ENCODE assay signal across 8 mouse cellular contexts in genomic region chr13:55593254-55593747, GRCm38 (mm10). TPM values are rescaled to one million over a fixed set of nuclear protein-coding genes. Genes with fewer than 3 reads are reported as not detected.
A peak's percentile ranks its signal among the peaks of the same experiment; 100 is the strongest.
DNase-seq lines count a peak whose midpoint lies in the region; ATAC-seq and TF ChIP-seq lines count a peak whose summit lies in the region.

No protein-coding gene starts in this region.

- peaks cover 10% of the 10 kb centered on the region; the same call in 1 of the 2 replicates for H3K27me3 ChIP-seq in heart, embryonic 13.5 days (replicated peaks)
- H3K27me3 ChIP-seq in ES-Bruce4 (ENCODE audit: control insufficient read depth, insufficient read depth, low read length, poor library complexity, severe bottlenecking), result no peaks in the 10 kb centered on the region
- H3K27me3 ChIP-seq in forebrain, embryonic 16.5 days (replicated peaks; ENCODE audit: control insufficient read depth, insufficient read depth, low read length), result peaks cover 4% of the 10 kb centered on the region
- peaks cover 11% of the 10 kb centered on the region for H3K27me3 ChIP-seq in midbrain, embryonic 10.5 days (ENCODE audit: low read depth, poor library complexity, severe bottlenecking)

- no peak for DNase-seq in heart, postnatal 14 days
- DNase-seq in midbrain, embryonic 10.5 days (ENCODE audit: low spot score), result no peak
- DNase-seq in thymus, adult 18-20 months, result no peak
- no peak for DNase-seq in urinary bladder, postnatal 4 days (ENCODE audit: low spot score in 2 of 2)
- DNase-seq in adrenal gland, adult (ENCODE audit: inconsistent age in 2 of 2, low spot score in 1 of 2), result no peak

- TF ChIP-seq CTCF in ES-Bruce4 (IDR thresholded peaks at IDR 0.05; ENCODE audit: low read depth, low read length), result no peak

- no peaks in the 10 kb centered on the region for H3K9me3 ChIP-seq in heart, embryonic 13.5 days
- H3K9me3 ChIP-seq in ES-Bruce4 (replicated peaks; ENCODE audit: control insufficient read depth, insufficient read depth, low read length, poor library complexity, severe bottlenecking), result no peaks in the 10 kb centered on the region
- no peaks in the 10 kb centered on the region for H3K9me3 ChIP-seq in forebrain, embryonic 16.5 days (ENCODE audit: control insufficient read depth, low read length)
- no peaks in the 10 kb centered on the region for H3K9me3 ChIP-seq in midbrain, embryonic 10.5 days (replicated peaks)

- ATAC-seq in heart, embryonic 13.5 days (ENCODE audit: extremely low read depth, insufficient number of reproducible peaks, low FRiP score, low TSS enrichment), result peak; percentile 22; the same call in 1 of the 2 replicates
- peak; percentile 44 for ATAC-seq in forebrain, embryonic 16.5 days

- peak overlapping the region; percentile 83 for H3K4me2 ChIP-seq in heart, embryonic 13.5 days
- peak overlapping the region; percentile 70 for H3K4me2 ChIP-seq in forebrain, embryonic 16.5 days (ENCODE audit: low read length)

- peak overlapping the region; percentile 87 for H3K4me3 ChIP-seq in heart, embryonic 13.5 days
- peak overlapping the region; percentile 88 for H3K4me3 ChIP-seq in ES-Bruce4 (ENCODE audit: low read depth, low read length)
- peak overlapping the region; percentile 79 for H3K4me3 ChIP-seq in forebrain, embryonic 16.5 days (replicated peaks; ENCODE audit: low read length)
- peak overlapping the region; percentile 91 for H3K4me3 ChIP-seq in midbrain, embryonic 10.5 days

- H3K27ac ChIP-seq in heart, embryonic 13.5 days (replicated peaks), result peak overlapping the region; percentile 58
- no peak overlapping the region for H3K27ac ChIP-seq in ES-Bruce4 (ENCODE audit: insufficient read depth, low read length)
- peak overlapping the region; percentile 24; the same call in 1 of the 2 replicates for H3K27ac ChIP-seq in forebrain, embryonic 16.5 days (ENCODE audit: low read length)
- H3K27ac ChIP-seq in midbrain, embryonic 10.5 days (replicated peaks), result peak overlapping the region; percentile 91

- TF ChIP-seq POLR2A in ES-Bruce4 (IDR thresholded peaks at IDR 0.05; ENCODE audit: insufficient read depth, low read length), result no peak

- TF ChIP-seq EP300 in ES-Bruce4 (IDR thresholded peaks at IDR 0.05; ENCODE audit: insufficient read depth, low read depth, low read length), result no peak

- under 1% methylated on average over 31 of the region's 31 CpGs for WGBS in heart, embryonic 13.5 days
- under 1% methylated on average over 31 of the region's 31 CpGs for WGBS in forebrain, embryonic 16.5 days
- WGBS in midbrain, embryonic 10.5 days, result under 1% methylated on average over 31 of the region's 31 CpGs

- H3K9ac ChIP-seq in heart, embryonic 13.5 days, result peak overlapping the region; percentile 95
- H3K9ac ChIP-seq in ES-Bruce4 (ENCODE audit: low read depth, poor library complexity, severe bottlenecking), result peak overlapping the region; percentile 77
- H3K9ac ChIP-seq in forebrain, embryonic 16.5 days (replicated peaks; ENCODE audit: low read depth, low read length), result peak overlapping the region; percentile 75

- intact Hi-C loops in heart, postnatal 14 days (cut with DNase I), result no loop called here

- H3K4me1 ChIP-seq in heart, embryonic 13.5 days, result peaks cover 12% of the 10 kb centered on the region
- H3K4me1 ChIP-seq in ES-Bruce4 (ENCODE audit: control insufficient read depth, insufficient read depth, low read length), result no peaks in the 10 kb centered on the region
- peaks cover 14% of the 10 kb centered on the region for H3K4me1 ChIP-seq in forebrain, embryonic 16.5 days (replicated peaks; ENCODE audit: control insufficient read depth, insufficient read depth, low read length)
- H3K4me1 ChIP-seq in midbrain, embryonic 10.5 days, result peaks cover 17% of the 10 kb centered on the region

- peaks cover 43% of the 10 kb centered on the region for H3K36me3 ChIP-seq in heart, embryonic 13.5 days
- peaks cover 29% of the 10 kb centered on the region for H3K36me3 ChIP-seq in ES-Bruce4 (ENCODE audit: control insufficient read depth, insufficient read depth, low read length, poor library complexity, severe bottlenecking)
- peaks cover 19% of the 10 kb centered on the region for H3K36me3 ChIP-seq in forebrain, embryonic 16.5 days (ENCODE audit: control insufficient read depth, insufficient read depth)
- H3K36me3 ChIP-seq in midbrain, embryonic 10.5 days, result peaks cover 42% of the 10 kb centered on the region

RNA-seq across cellular contexts. Expression of gene B4galt7, which starts 6.4 kb away (rescaled TPM):
- 20.6 and 21.2 TPM in 2 replicates for polyA plus RNA-seq in heart, embryonic 13.5 days (2015; fragmentation: Nextera tagmentation; extraction: Ambion mirVana)
- total RNA-seq in heart, postnatal 14 days (2021), result 10 to 100 TPM; 10.0 to 11.4 TPM
- polyA plus RNA-seq in ES-Bruce4 (2011; ENCODE audit: insufficient read depth, insufficient read length, low read depth, missing spikeins), result 10.3 and 10.5 TPM in 2 replicates
- 29.9 and 41.4 TPM in 2 replicates for polyA plus RNA-seq in forebrain, embryonic 16.5 days (2015; fragmentation: Nextera tagmentation; extraction: Ambion mirVana)
- polyA plus RNA-seq in midbrain, embryonic 10.5 days (2016; fragmentation: Nextera tagmentation; extraction: Ambion mirVana), result 30.5 and 37.6 TPM in 2 replicates

RNA-seq across cellular contexts. Expression of gene Tmed9, which starts 19.8 kb away (rescaled TPM):
- polyA plus RNA-seq in heart, embryonic 13.5 days (2015; fragmentation: Nextera tagmentation; extraction: Ambion mirVana), result 102 and 121 TPM in 2 replicates
- 10 to 100 TPM; 83.3 to 89.3 TPM for total RNA-seq in heart, postnatal 14 days (2021)
- 94.2 and 95.2 TPM in 2 replicates for polyA plus RNA-seq in ES-Bruce4 (2011; ENCODE audit: insufficient read depth, insufficient read length, low read depth, missing spikeins)
- polyA plus RNA-seq in forebrain, embryonic 16.5 days (2015; fragmentation: Nextera tagmentation; extraction: Ambion mirVana), result 96.9 and 133 TPM in 2 replicates
- 114 and 126 TPM in 2 replicates for polyA plus RNA-seq in midbrain, embryonic 10.5 days (2016; fragmentation: Nextera tagmentation; extraction: Ambion mirVana)

RNA-seq across cellular contexts. Expression of gene Fam193b, which starts 22.4 kb away (rescaled TPM):
- 19.9 and 23.7 TPM in 2 replicates for polyA plus RNA-seq in heart, embryonic 13.5 days (2015; fragmentation: Nextera tagmentation; extraction: Ambion mirVana)
- total RNA-seq in heart, postnatal 14 days (2021), result 10 to 100 TPM; 24.8 to 26.9 TPM
- 41.8 and 47.7 TPM in 2 replicates for polyA plus RNA-seq in ES-Bruce4 (2011; ENCODE audit: insufficient read depth, insufficient read length, low read depth, missing spikeins)
- 57.8 and 62.2 TPM in 2 replicates for polyA plus RNA-seq in forebrain, embryonic 16.5 days (2015; fragmentation: Nextera tagmentation; extraction: Ambion mirVana)
- polyA plus RNA-seq in midbrain, embryonic 10.5 days (2016; fragmentation: Nextera tagmentation; extraction: Ambion mirVana), result 56.7 and 63.1 TPM in 2 replicates

RNA-seq across cellular contexts. Expression of gene Caml, which starts 29.5 kb away (rescaled TPM):
- polyA plus RNA-seq in heart, embryonic 13.5 days (2015; fragmentation: Nextera tagmentation; extraction: Ambion mirVana), result 30.9 and 36.8 TPM in 2 replicates
- total RNA-seq in heart, postnatal 14 days (2021), result 10 to 100 TPM; 13.9 to 14.1 TPM
- 22.6 and 26.3 TPM in 2 replicates for polyA plus RNA-seq in ES-Bruce4 (2011; ENCODE audit: insufficient read depth, insufficient read length, low read depth, missing spikeins)
- 96.9 and 104 TPM in 2 replicates for polyA plus RNA-seq in forebrain, embryonic 16.5 days (2015; fragmentation: Nextera tagmentation; extraction: Ambion mirVana)
- polyA plus RNA-seq in midbrain, embryonic 10.5 days (2016; fragmentation: Nextera tagmentation; extraction: Ambion mirVana), result 59.1 and 60.8 TPM in 2 replicates

RNA-seq across cellular contexts. Expression of gene Ddx46, which starts 41.5 kb away (rescaled TPM):
- 18.7 and 18.8 TPM in 2 replicates for polyA plus RNA-seq in heart, embryonic 13.5 days (2015; fragmentation: Nextera tagmentation; extraction: Ambion mirVana)
- 10 to 100 TPM; 26.0 TPM for total RNA-seq in heart, postnatal 14 days (2021)
- 103 and 113 TPM in 2 replicates for polyA plus RNA-seq in ES-Bruce4 (2011; ENCODE audit: insufficient read depth, insufficient read length, low read depth, missing spikeins)
- polyA plus RNA-seq in forebrain, embryonic 16.5 days (2015; fragmentation: Nextera tagmentation; extraction: Ambion mirVana), result 34.2 and 36.4 TPM in 2 replicates
- 37.3 and 41.4 TPM in 2 replicates for polyA plus RNA-seq in midbrain, embryonic 10.5 days (2016; fragmentation: Nextera tagmentation; extraction: Ambion mirVana)
